Mouse (Mus musculus) CH12.LX (cell line): ENCODE data around the gene Eif1. TPM values are rescaled to one million over a fixed set of nuclear protein-coding genes. Genes with fewer than 3 reads are reported as not detected.

Experiments used
- DNase-seq: peaks from one replicate; pipeline ENCODE4 v3.0.0-alpha.2; 2013; ENCODE audit errors: extremely low read depth
- H3K27ac ChIP-seq: 2 replicates; pipeline ENCODE4 v1.5.1; 2012; ENCODE audit warnings: low read depth, mild to moderate bottlenecking, control low read depth, moderate library complexity; ENCODE audit not compliant: insufficient read depth
- H3K27me3 ChIP-seq: replicated peaks from 2 replicates; pipeline ENCODE3; 2012; ENCODE audit warnings: inconsistent platforms
- H3K36me3 ChIP-seq, 2 experiments: replicated peaks in 1 of 2; 2 replicates each; pipeline versions ENCODE3 to v1.6.1; 2012; ENCODE audit warnings: inconsistent platforms in 1 of 2, low read length in 1 of 2, mild to moderate bottlenecking in 1 of 2, mixed read lengths in 1 of 2, moderate library complexity in 1 of 2; ENCODE audit not compliant: control insufficient read depth in 1 of 2, insufficient read depth in 1 of 2
- H3K4me1 ChIP-seq, 2 experiments: 2 replicates each; pipeline ENCODE4 v1.6.1; 2012; ENCODE audit warnings: inconsistent platforms in 1 of 2, moderate library complexity in 1 of 2; ENCODE audit not compliant: insufficient read depth in 2 of 2, control insufficient read depth in 1 of 2
- H3K4me2 ChIP-seq: 2 replicates; pipeline ENCODE4 v1.6.1; 2012; ENCODE audit warnings: low read depth, mild to moderate bottlenecking, control low read depth; ENCODE audit not compliant: poor library complexity, insufficient read depth, severe bottlenecking
- H3K4me3 ChIP-seq, 3 experiments: fragments of 150-350 bp in 1 of 3; sonication (generic) in 1 of 3; replicated peaks in 1 of 3; 2 replicates each; pipeline versions ENCODE3 to v1.5.1; 2011 to 2012; ENCODE audit warnings: low read depth in 2 of 3, low read length in 2 of 3, mild to moderate bottlenecking in 2 of 3, moderate library complexity in 2 of 3, control low read depth in 1 of 3, improper control_type of control experiment in 1 of 3, inconsistent platforms in 1 of 3, mixed read lengths in 1 of 3; ENCODE audit not compliant: poor library complexity in 1 of 3
- H3K79me2 ChIP-seq: replicated peaks from 2 replicates; pipeline ENCODE4 v1.6.1; 2012; ENCODE audit warnings: mild to moderate bottlenecking, moderate library complexity; ENCODE audit not compliant: control insufficient read depth, poor library complexity, insufficient read depth, severe bottlenecking; ENCODE audit errors: extremely low read depth
- H3K9ac ChIP-seq: 2 replicates; pipeline ENCODE4 v1.6.1; 2012; ENCODE audit warnings: low read depth, mild to moderate bottlenecking, control low read depth, moderate library complexity; ENCODE audit not compliant: insufficient read depth
- H3K9me3 ChIP-seq: replicated peaks from 2 replicates; pipeline ENCODE3; 2012; ENCODE audit warnings: low read length, inconsistent platforms, mixed read lengths
- BHLHE40 ChIP-seq: IDR thresholded peaks from 2 replicates; pipeline ENCODE4 v1.6.1; 2011; ENCODE audit warnings: mild to moderate bottlenecking, low read depth, low read length, improper control_type of control experiment
- CHD1 ChIP-seq: IDR thresholded peaks from 2 replicates; pipeline ENCODE4 v1.6.1; 2012; ENCODE audit warnings: low read depth, low read length, improper control_type of control experiment, inconsistent platforms
- CHD2 ChIP-seq: IDR thresholded peaks from 2 replicates; pipeline ENCODE4 v1.6.1; 2011; ENCODE audit warnings: low read length, improper control_type of control experiment
- CTCF ChIP-seq, 2 experiments: IDR thresholded peaks in 1 of 2; conservative IDR thresholded peaks in 1 of 2; 2 replicates each; pipeline ENCODE4 v1.5.1; 2011 to 2012; ENCODE audit warnings: low read depth in 2 of 2, low read length in 2 of 2, improper control_type of control experiment in 1 of 2, inconsistent platforms in 1 of 2, mild to moderate bottlenecking in 1 of 2, moderate library complexity in 1 of 2
- E2F4 ChIP-seq: IDR thresholded peaks from 2 replicates; pipeline ENCODE4 v1.6.1; 2011; ENCODE audit warnings: low read depth, low read length, improper control_type of control experiment; ENCODE audit not compliant: insufficient replicate concordance
- ELF1 ChIP-seq: IDR thresholded peaks from 2 replicates; pipeline ENCODE4 v1.6.1; 2014; ENCODE audit warnings: low read depth, mild to moderate bottlenecking, inconsistent platforms, low read length, improper control_type of control experiment
- EP300 ChIP-seq: IDR thresholded peaks from 2 replicates; pipeline ENCODE4 v1.6.1; 2011; ENCODE audit warnings: low read length, improper control_type of control experiment
- ETS1 ChIP-seq: conservative IDR thresholded peaks from 2 replicates; pipeline ENCODE4 v1.6.1; 2012; ENCODE audit warnings: low read depth, mild to moderate bottlenecking, inconsistent platforms, low read length, improper control_type of control experiment, moderate library complexity
- HCFC1 ChIP-seq: IDR thresholded peaks from 2 replicates; pipeline ENCODE4 v1.6.1; 2012; ENCODE audit warnings: low read depth, mild to moderate bottlenecking, inconsistent platforms, low read length, improper control_type of control experiment
- IRF4 ChIP-seq: IDR thresholded peaks from 2 replicates; pipeline ENCODE4 v1.6.1; 2014; ENCODE audit warnings: low read depth, mild to moderate bottlenecking, inconsistent platforms, low read length, improper control_type of control experiment
- JUN ChIP-seq: IDR thresholded peaks from 2 replicates; pipeline ENCODE4 v1.6.1; 2011; ENCODE audit warnings: low read depth, mild to moderate bottlenecking, low read length, improper control_type of control experiment, moderate library complexity; ENCODE audit not compliant: insufficient read depth
- JUND ChIP-seq: conservative IDR thresholded peaks from 2 replicates; pipeline ENCODE4 v1.6.1; 2011; ENCODE audit warnings: low read depth, low read length, improper control_type of control experiment
- KAT2A ChIP-seq: IDR thresholded peaks from 2 replicates; pipeline ENCODE4 v1.6.1; 2012; ENCODE audit warnings: low read length, improper control_type of control experiment, inconsistent platforms; ENCODE audit not compliant: insufficient replicate concordance
- MAFK ChIP-seq: IDR thresholded peaks from 2 replicates; pipeline ENCODE4 v1.6.1; 2011; ENCODE audit warnings: low read length, improper control_type of control experiment; ENCODE audit not compliant: insufficient replicate concordance
- MAZ ChIP-seq: IDR thresholded peaks from 2 replicates; pipeline ENCODE4 v1.6.1; 2012; ENCODE audit warnings: low read depth, mild to moderate bottlenecking, inconsistent platforms, low read length, improper control_type of control experiment, moderate library complexity
- MEF2A ChIP-seq: IDR thresholded peaks from 2 replicates; pipeline ENCODE4 v1.6.1; 2014; ENCODE audit warnings: low read depth, mild to moderate bottlenecking, inconsistent platforms, low read length, improper control_type of control experiment, borderline replicate concordance
- MXI1 ChIP-seq: IDR thresholded peaks from 2 replicates; pipeline ENCODE4 v1.6.1; 2011; ENCODE audit warnings: mild to moderate bottlenecking, low read depth, low read length, improper control_type of control experiment
- NELFE ChIP-seq: IDR thresholded peaks from 2 replicates; pipeline ENCODE4 v1.6.1; 2011; ENCODE audit warnings: low read depth, low read length, improper control_type of control experiment
- NRF1 ChIP-seq: IDR thresholded peaks from 2 replicates; pipeline ENCODE4 v1.6.1; 2014; ENCODE audit warnings: low read depth, mild to moderate bottlenecking, inconsistent platforms, low read length, improper control_type of control experiment, moderate library complexity
- PAX5 ChIP-seq: IDR thresholded peaks from 2 replicates; pipeline ENCODE4 v1.6.1; 2012; ENCODE audit warnings: low read length, inconsistent platforms, mixed read lengths
- POLR2A ChIP-seq: IDR thresholded peaks from 2 replicates; pipeline ENCODE4 v1.6.1; 2011; ENCODE audit warnings: low read depth, mild to moderate bottlenecking, improper control_type of control experiment, low read length
- POLR2AphosphoS2 ChIP-seq: IDR thresholded peaks from 2 replicates; pipeline ENCODE4 v1.6.1; 2011; ENCODE audit warnings: low read depth, low read length, improper control_type of control experiment
- RAD21 ChIP-seq: IDR thresholded peaks from 2 replicates; pipeline ENCODE4 v1.6.1; 2011; ENCODE audit warnings: low read depth, mild to moderate bottlenecking, low read length, improper control_type of control experiment, moderate library complexity
- RCOR1 ChIP-seq: conservative IDR thresholded peaks from 2 replicates; pipeline ENCODE4 v1.6.1; 2012; ENCODE audit warnings: low read depth, mild to moderate bottlenecking, inconsistent platforms, low read length, improper control_type of control experiment
- SIN3A ChIP-seq: IDR thresholded peaks from 2 replicates; pipeline ENCODE4 v1.6.1; 2012; ENCODE audit warnings: low read length, improper control_type of control experiment, inconsistent platforms
- SMC3 ChIP-seq: IDR thresholded peaks from 2 replicates; pipeline ENCODE4 v1.6.1; 2011; ENCODE audit warnings: low read depth, low read length, improper control_type of control experiment
- TBP ChIP-seq: conservative IDR thresholded peaks from 2 replicates; pipeline ENCODE4 v1.6.1; 2011; ENCODE audit warnings: low read depth, low read length, improper control_type of control experiment
- TCF12 ChIP-seq: IDR thresholded peaks from 2 replicates; pipeline ENCODE4 v1.6.1; 2014; ENCODE audit warnings: low read depth, mild to moderate bottlenecking, inconsistent platforms, low read length, improper control_type of control experiment
- UBTF ChIP-seq: IDR thresholded peaks from 2 replicates; pipeline ENCODE4 v1.6.1; 2012; ENCODE audit warnings: low read depth, mild to moderate bottlenecking, inconsistent platforms, low read length, improper control_type of control experiment, moderate library complexity
- USF1 ChIP-seq: IDR thresholded peaks from 2 replicates; pipeline ENCODE4 v1.6.1; 2014; ENCODE audit warnings: low read depth, mild to moderate bottlenecking, inconsistent platforms, low read length, improper control_type of control experiment
- USF2 ChIP-seq: conservative IDR thresholded peaks from 2 replicates; pipeline ENCODE4 v1.6.1; 2011; ENCODE audit warnings: low read depth, low read length, improper control_type of control experiment
- ZC3H11A ChIP-seq: IDR thresholded peaks from 2 replicates; pipeline ENCODE4 v1.6.1; 2012; ENCODE audit warnings: low read depth, mild to moderate bottlenecking, inconsistent platforms, low read length, improper control_type of control experiment
- ZMIZ1 ChIP-seq: IDR thresholded peaks from 2 replicates; pipeline ENCODE4 v1.6.1; 2012; ENCODE audit warnings: low read depth, mild to moderate bottlenecking, inconsistent platforms, low read length, improper control_type of control experiment
- ZNF384 ChIP-seq: IDR thresholded peaks from 2 replicates; pipeline ENCODE4 v1.6.1; 2012; ENCODE audit warnings: low read depth, low read length, improper control_type of control experiment, inconsistent platforms
- dilution Hi-C: fragments of 300-500 bp; cut with MboI; formaldehyde crosslinking; loops from 2 replicates; pipeline ENCODE4 v1.14.3; 2020; ENCODE audit warnings: low sequenced_read_pairs; ENCODE audit not compliant: extremely low pct_unique_long_range_greater_than_20kb, extremely low pct_ligation_motif_present
- in situ Hi-C: fragments of 300-500 bp; cut with MboI; formaldehyde crosslinking; loops from 3 replicates; pipeline ENCODE4 v1.14.3; 2019; ENCODE audit warnings: low sequenced_read_pairs, low pct_ligation_motif_present, low pct_unique_long_range_greater_than_20kb, mixed read lengths
- polyA plus RNA-seq: library from polyadenylated mRNA; unstranded; fragments of >175 nt; gene quantifications from 2 replicates; pipeline ENCODE4 v1.2.1, GENCODE M21; 2012; ENCODE audit warnings: low read depth; ENCODE audit not compliant: insufficient read length
- total RNA-seq, 2 experiments: library from RNA; depleted of rRNA; stranded (reverse); fragments of 300-350 nt in 1 of 2; fragments of >200 nt in 1 of 2; gene quantifications; 2 replicates each; pipeline ENCODE4 v1.2.3; 2012 to 2014

Eif1 gene
- total and polyA plus RNA-seq, 3 experiments = 249 to 989 (median 406) TPM

GRCm38 (mm10) chr11:100352076-100352857 is 32.6 kb downstream of the Eif1 start:
- in situ Hi-C loops = no loop called here

GRCm38 (mm10) chr11:100355151-100355951 is 35.7 kb downstream of the Eif1 start:
- peaks cover 3% of the 10 kb centered on the region for H3K9me3 ChIP-seq
- H3K4me1 ChIP-seq = peaks cover 8 to 18% of the 10 kb centered on the region in 2 experiments
- H3K9ac ChIP-seq = peak overlapping the region; percentile 22; the same call in 1 of the 2 replicates
- H3K4me2 ChIP-seq = peak overlapping the region; percentile 86
- H3K4me3 ChIP-seq = peak overlapping the region; percentile 45 to 66 (median 47)
- dilution Hi-C loops = no loop called here
- 0 out of 2 replicates have a peak, but pooled peaks have one; percentile 15 for TF ChIP-seq MXI1
- TF ChIP-seq IRF4 = peak; percentile 38; the same call in 1 of the 2 replicates
- TF ChIP-seq POLR2AphosphoS2 = no peak
- TF ChIP-seq UBTF = 0 out of 2 replicates have a peak, but pooled peaks have one; percentile 50
- TF ChIP-seq NELFE = no peak
- TF ChIP-seq SIN3A = 0 out of 2 replicates have a peak, but pooled peaks have one; percentile 27
- no peak for TF ChIP-seq BHLHE40
- TF ChIP-seq MAZ = peak; percentile 89
- peak; percentile 72 for TF ChIP-seq NRF1
- TF ChIP-seq, all 38 proteins: peak for 6
- in situ Hi-C loops = no loop called here
- no peaks in the 10 kb centered on the region for H3K79me2 ChIP-seq
- H3K27ac ChIP-seq = no peak overlapping the region
- H3K27me3 ChIP-seq = peaks cover 93% of the 10 kb centered on the region
- no peak for DNase-seq
- H3K36me3 ChIP-seq = no peaks in the 10 kb centered on the region

More at GRCm38 (mm10) chr11:100352076-100352857, 32.6 kb downstream of the Eif1 start:
- H3K27ac ChIP-seq = no peak overlapping the region
- no peak for DNase-seq
- no peaks in the 10 kb centered on the region for H3K79me2 ChIP-seq
- no peak overlapping the region for H3K4me2 ChIP-seq
- no peak overlapping the region for H3K4me3 ChIP-seq
- H3K27me3 ChIP-seq = peaks cover 91% of the 10 kb centered on the region
- dilution Hi-C loops = no loop called here
- H3K36me3 ChIP-seq = no peaks in the 10 kb centered on the region
- H3K9ac ChIP-seq = no peak overlapping the region
- peaks cover 3% of the 10 kb centered on the region for H3K9me3 ChIP-seq
- TF ChIP-seq ZNF384 (no peak), EP300 (no peak), JUN (no peak), USF1 (no peak), KAT2A (no peak), TCF12 (0 out of 2 replicates have a peak, but pooled peaks have one; percentile 23), MAZ (no peak), POLR2AphosphoS2 (no peak), IRF4 (no peak), CHD2 (no peak), CHD1 (no peak), UBTF (no peak), ELF1 (peak; percentile 64), SMC3 (peak; percentile 54), HCFC1 (no peak), MAFK (no peak), PAX5 (no peak), JUND (no peak), ZC3H11A (no peak), CTCF (conservative IDR thresholded peaks at IDR 0.05 in 1 of 2, IDR thresholded peaks at IDR 0.05 in 1 of 2; ENCODE audit: low read depth in 2 of 2, low read length in 2 of 2) (peak; percentile 16 to 75; a peak in 3 of 4 replicates), TBP (no peak), ZMIZ1 (no peak), BHLHE40 (no peak), RAD21 (peak; percentile 25), POLR2A (no peak), ETS1 (no peak), NRF1 (no peak), NELFE (0 out of 2 replicates have a peak, but pooled peaks have one; percentile 23), E2F4 (no peak), MXI1 (no peak), USF2 (no peak), RCOR1 (no peak), MEF2A (no peak; the same call in 1 of the 2 replicates), SIN3A (no peak)
- TF ChIP-seq, all 38 proteins: peak for 6
- peaks cover 0 to 12% of the 10 kb centered on the region in 2 experiments; a peak in 2 of 4 replicates for H3K4me1 ChIP-seq
